Mouse (Mus musculus) lung, postnatal 0 days (tissue): ENCODE results near the gene Cmtm8.

Source experiments
- CTCF ChIP-seq: IDR thresholded peaks from 2 replicates; pipeline ENCODE4 v1.5.1; 2016; ENCODE audit warnings: antibody characterized with exemption, mild to moderate bottlenecking
- EP300 ChIP-seq: IDR thresholded peaks from 2 replicates; pipeline ENCODE4 v1.6.1; 2016; ENCODE audit warnings: antibody characterized with exemption, mild to moderate bottlenecking, control low read depth

GRCm38 (mm10) chr9:114747466-114747865 is 96.5 kb downstream of the Cmtm8 start:
- TF ChIP-seq CTCF (no peak), EP300 (no peak)
